Mouse (Mus musculus) spleen, postnatal 4 days (tissue): Measurements from ENCODE around the gene Abcc3.

Experiments
- DNase-seq, 2 experiments: peaks; one replicate each; pipeline ENCODE4 v3.0.0; 2022; ENCODE audit warnings: low spot score in 2 of 2

The Abcc3 gene

DNA sequence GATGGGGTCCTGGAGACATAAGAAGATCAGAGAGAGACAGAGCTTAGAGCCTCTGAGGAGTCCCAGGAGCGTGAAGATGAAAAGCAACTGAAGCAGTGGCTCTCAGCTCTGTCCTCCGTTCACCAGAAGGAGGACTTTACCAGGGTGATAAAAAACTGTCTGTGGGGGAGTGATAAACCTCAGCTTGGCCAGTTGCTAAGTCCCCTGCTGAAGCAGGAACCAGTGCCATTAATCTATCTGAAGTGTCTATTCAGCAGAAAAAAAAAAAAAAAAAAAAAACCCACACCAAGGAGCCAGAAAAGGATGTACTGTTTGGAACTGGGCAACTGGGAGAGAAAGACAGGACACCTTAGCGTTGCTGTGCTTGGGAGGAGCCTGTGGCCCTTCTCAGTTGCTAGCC is 41.7 kb downstream of the Abcc3 start:
- DNase-seq, result no peak

DNA sequence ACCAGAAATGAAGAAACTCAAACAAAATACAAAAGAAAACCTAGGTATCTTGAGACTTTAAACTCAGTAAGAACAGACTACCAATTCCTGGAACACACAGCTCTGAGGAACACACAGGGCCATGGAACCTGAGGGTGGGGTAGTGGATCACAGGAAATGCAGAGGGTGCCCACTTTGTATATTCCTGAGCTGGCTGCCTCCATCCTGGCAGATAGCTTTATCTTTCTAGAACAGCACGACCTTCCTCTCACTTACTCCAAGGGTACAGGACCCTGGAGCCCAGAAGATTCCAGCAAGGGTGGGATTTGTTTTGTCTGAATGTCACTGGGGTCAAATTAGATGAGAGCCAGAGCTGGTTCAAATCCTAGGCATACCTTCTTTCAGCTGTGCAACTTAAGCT is 42.5 kb downstream of the Abcc3 start:
- DNase-seq, result no peak

DNA sequence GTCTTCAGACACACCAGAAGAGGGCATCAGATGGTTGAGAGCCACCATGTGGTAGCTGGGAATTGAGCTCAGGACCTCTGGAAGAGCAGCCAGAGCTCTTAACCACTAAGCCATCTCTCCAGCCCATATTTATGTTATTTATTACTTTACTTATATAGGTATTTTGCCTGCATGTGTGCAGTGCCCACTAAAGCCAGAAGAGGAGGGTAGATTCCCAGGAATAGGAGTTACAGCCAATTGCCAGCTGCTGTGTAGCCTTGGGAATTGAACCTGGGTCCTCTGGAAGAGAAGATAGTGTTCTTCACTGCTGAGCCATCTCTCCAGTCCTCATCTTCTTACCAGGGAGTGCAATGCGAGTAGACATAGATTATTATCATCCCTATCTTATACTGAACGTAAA is 43.0 kb downstream of the Abcc3 start:
- no peak for DNase-seq

DNA sequence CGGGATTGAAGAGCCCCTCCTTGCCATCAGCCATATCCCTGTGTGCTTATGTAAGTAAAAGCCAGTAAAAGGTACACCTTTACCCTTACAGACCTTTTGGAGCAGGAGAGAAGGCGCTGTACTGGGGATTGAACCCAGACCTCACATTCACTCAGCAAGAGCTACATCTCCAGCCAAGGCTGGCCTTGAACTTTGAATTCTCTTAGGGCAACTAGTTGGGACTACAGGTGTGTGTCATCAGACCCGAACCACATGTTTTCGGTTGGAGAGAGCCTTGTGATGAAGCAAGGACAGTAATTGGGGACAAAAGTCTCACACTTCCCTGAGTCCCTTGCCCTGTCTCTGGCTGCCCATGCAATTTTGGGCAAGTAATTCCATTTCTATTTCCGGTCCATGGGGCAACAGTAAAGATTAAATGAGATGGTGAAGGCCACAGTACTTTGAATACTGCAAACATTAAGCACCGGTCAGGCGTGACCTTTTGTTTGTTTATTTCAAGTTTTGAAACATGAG is 45.7 kb downstream of the Abcc3 start:
- no peak for DNase-seq

DNA sequence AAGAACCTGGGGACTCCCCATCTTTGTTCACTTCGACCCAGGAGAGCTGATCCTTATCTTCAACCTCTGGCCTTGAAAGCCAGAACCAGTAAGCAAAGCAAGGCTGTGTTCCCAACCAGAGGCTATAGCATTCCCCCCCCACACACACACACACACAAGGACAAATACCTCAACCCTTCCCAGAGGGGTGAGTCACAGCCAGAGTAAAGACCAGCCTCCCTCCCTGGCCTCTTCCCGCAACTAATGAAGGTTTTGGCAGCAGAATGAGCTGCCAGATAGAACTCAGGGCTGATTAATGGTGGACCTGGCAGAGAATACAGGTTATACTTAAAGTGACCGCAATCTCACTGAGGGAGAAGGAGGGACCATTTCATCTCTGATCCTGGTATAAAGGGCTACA is 46.2 kb downstream of the Abcc3 start:
- DNase-seq, result no peak

DNA sequence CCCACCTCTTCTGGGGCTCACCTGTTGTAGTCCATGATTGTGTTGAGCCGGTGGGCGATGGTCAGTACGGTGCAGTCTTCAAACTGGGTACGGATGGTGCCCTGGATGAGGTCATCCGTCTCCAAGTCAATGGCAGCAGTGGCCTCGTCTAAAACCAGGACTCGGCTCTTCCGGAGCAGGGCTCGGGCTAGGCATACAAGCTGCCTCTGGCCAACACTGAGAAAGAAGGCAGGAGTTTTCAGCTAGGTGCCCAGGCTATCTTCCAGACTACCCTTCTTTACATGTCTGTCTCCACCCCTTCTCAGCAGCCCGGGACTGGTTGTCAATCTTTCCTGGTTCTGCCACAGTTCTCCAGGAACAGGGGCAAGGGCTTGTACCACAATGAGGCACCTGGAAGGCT is 46.9 kb downstream of the Abcc3 start:
- no peak for DNase-seq

DNA sequence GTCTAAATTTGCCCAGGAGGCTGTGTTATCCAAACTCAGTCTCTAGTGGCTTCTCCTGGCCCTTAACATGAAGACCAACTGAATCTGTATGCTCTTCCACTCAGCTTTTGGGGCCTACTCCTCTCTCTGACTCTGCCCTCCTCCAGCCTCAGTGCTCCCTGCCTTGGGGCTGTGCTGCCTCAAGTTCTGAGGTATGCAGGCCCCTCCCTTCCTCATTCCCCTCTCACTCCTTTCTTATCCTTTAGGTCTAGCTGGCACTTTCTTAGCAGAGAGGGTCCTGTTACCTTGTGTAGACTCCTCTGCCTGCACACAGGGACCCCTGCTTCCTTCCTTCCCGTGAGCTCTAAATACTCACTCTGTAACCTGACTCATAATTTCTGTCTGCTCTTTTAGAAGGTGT is 48.3 kb downstream of the Abcc3 start:
- DNase-seq, result no peak

DNA sequence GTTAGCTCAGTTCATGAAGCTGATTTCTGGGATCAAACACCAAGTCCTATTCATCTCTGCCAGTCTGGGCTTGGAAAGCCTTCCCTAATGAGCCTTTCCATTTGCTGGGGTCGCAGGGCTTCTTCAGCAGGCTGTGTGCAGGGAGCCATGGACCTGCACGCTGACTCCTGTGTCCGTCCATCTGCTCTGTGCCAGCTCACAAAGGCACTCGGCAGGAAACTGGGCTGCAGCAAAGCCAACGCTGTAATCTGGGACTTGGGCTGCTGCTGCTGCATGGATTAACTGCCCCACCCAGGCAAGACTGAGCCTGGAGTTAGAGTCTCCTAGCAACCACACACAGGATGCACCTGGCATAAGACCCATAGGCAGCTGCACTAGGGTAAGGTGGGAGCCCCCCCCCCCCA is 48.8 kb downstream of the Abcc3 start:
- DNase-seq, result no peak

DNA sequence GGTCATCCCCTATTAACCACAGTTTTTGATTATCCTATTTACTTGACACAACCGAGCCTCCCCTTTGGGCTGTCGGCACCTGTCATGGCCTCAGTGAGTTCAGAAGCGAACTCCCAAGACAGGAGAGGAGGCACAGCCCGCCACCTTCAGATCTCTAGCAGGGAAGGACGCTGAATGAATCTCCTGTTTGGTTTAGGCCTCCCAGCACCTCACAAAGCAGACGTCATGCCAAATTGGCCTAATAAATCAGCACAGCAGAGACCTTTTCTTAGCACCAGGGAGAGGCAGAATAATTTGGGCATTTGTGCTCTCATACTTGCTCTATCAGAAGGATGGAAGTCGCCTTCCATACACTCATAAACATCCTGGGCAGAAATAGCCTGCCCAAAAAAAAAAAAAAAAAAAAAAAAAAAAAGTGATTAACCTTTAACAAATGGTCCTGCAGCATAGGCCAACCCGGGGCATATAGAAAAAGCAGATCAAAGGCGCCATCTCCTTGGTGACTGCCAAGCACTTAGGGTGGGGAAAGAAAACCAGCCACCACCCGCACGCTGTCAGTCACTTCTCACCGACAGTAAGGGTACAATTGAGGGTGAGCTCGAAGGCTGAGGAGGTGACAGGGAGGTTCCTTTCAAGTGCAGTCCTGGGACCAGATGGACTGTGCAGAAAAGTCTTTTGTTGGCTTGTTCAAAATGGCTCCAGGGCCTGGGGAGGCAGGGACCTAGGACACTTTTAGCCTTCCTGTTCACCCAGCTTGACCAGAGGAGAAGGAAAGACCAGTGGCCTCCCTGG is 50.5 kb downstream of the Abcc3 start:
- DNase-seq, result no peak

DNA sequence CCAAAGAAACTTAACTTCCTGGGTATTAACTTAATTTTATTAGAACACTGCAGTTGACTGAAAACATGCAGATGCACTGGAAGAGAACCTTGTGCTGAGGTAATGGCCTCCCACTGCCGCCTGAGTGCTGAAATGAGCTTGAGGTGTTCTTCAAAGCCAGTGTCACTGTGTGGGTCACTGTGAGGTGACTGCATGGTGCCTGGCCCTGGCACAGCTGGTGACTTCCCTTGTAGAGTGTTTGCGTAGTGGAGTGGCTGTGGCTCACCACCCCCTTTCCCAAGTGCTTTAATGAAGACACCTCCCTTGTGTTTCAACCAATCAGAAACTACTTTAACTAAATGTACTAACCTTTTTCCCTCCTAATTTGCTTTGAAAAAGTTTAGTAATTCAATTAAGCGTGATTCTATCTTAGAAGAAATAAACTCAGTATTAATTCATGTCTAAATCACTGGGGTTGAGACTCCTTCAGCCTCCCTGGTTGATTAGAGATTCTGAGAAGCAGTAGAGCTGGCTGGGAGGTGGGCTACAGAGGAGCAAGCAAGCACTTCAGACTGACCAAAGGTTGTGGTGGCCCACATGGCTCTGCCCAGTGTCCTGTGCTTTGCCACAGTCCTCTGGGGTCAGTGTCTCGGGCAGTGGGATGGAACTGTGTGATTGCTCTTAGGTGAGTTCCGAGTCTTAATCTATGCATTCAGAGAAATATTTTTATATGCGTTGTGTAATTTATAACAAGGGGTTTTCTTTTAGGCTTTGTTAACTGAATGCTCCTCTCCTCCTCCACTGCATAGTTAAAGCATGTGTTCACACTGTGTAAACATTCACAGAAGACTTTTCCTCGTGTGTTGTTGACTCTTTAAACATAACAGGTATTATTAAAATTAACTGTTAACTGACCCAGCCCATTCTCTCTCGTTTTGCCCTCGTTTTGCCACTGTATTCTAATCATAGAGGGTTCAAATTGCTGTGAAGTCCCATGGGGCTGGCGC is 51.6 kb downstream of the Abcc3 start:
- DNase-seq, result no peak

DNA sequence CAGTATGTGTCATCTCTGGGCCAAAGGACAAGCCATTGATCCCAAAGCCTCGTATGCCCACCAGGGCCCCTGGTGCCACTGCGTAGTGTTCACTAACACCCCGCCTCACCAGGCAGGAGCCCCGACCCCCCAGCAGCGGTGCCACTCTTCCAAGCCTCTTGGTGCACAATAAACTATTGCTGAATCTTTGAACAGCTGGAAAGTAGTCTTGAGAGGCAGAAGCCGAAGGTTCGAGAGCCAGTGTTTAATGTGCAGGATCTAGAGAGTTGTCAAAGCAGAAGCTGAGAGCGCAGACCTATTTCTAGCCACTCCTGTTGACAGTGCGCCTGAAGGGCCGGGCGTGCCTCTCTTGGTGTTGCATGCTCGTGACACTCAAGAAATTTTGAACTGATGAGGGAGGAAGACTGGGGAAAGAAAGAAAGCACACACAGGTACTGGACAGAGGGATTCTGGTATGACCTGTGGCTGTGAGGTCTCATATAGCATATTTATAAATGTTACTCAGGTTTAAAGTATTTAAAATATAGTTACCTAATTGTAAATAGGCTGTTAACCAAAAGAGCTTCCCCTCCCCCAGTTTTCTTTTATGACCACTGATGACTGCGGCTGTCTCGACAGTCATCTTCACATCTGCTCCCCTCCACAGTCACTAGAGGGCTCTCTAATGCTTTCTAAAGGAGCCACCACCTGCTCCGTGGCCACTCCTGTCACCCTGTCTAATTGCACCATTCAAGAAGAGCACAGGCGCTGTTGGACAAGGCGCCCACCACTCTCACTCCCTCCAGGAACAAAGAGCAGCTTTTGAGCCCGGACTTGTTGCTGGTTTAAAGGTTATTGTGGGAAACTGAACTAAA is 52.8 kb downstream of the Abcc3 start:
- DNase-seq, result peak; percentile 43 to 71

DNA sequence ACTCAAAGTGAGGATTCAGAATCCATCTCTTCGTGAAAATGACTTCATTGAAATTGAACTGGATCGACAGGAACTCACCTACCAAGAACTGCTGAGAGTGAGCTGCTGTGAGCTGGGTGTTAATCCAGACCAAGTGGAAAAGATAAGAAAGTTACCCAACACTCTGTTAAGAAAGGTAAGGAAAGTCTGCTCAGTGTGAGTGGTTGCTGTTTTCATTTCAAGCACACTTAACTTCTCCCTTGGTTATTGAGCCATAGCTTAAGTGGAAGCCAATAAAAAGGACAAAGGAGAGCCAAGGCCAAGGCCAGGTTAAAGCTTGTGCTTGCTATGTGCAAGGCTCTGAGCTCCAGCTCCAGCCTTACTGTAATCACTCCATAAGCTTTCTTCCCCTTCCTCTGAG is 54.5 kb downstream of the Abcc3 start:
- no peak for DNase-seq

DNA sequence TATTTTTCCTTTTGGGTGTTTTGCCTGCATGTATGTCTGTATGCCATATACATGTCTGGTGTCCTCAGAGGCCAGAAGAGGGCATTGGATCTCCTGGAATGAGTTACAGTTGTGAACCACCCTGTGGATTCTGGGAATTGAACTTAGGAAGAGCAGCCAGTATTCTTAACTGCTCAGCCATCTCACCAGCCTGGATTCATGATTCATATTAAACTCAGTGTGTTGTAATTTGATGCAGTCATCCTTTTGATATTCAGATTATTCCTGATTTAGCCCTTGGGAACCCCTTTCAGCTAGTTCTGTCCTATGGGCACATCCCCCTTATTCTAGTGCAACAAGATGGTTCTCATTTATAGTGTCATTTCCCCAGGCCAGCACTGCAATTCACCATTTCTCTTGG is 56.2 kb downstream of the Abcc3 start:
- DNase-seq, result no peak

DNA sequence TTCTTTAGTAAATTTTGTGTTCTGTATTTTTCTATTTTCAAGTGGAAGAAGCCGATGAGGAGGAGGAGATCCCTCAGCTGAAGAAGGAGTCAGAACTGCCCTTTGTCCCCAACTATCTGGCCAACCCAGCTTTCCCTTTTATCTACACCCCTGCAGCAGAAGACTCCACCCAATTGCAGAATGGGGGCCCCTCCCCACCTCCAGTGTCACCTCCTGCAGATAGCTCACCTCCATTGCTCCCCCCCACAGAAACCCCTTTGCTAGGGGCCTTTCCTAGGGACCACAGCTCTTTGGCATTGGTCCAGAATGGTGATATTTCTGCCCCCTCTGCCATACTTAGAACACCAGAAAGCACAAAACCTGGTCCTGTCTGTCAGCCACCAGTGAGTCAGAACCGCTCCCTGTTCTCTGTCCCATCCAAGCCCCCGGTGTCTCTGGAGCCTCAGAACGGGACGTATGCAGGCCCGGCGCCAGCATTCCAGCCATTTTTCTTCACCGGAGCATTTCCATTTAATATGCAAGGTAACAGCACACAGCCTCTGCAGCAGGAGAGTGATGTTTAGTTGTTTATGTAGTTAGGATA is 58.3 kb downstream of the Abcc3 start:
- DNase-seq, result peak; percentile 74

DNA sequence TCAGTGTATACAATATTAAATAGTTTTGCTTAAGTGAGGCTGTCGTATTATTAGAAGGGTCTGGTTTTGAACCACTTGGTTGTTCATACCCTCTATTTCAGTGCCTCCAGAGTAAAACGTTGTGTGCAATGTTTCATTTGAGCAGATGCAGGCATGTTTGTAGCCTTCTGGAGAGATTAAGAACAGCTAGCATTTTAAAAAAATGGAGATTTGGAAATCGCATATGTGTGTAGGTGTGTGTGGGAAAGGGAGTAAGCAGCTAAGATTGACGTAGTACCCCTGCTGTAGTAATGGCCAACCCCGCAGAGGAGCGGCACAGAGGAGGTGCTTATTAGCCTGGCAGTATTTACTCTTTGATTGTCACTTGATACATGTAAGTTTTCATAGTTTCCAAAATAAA is 60.1 kb downstream of the Abcc3 start:
- no peak for DNase-seq

DNA sequence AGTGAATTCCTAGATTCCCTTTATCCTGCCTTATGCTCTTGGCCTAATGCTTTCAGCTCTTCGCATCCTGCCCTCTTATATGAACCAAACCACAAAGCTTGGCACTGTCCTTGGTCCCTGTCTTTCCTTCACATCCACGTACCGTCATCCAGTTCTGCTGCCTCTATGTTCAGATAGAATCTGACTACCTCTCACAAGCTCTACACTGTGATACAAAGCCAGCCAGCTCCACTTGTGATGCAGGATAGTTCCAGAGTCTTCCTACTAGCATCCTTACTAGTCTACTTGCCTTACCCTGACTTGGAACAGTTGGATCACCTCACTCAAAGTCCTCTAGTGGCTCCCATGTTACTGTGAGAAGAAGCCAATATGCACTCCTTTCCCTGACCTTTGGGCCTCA is 62.6 kb downstream of the Abcc3 start:
- no peak for DNase-seq

DNA sequence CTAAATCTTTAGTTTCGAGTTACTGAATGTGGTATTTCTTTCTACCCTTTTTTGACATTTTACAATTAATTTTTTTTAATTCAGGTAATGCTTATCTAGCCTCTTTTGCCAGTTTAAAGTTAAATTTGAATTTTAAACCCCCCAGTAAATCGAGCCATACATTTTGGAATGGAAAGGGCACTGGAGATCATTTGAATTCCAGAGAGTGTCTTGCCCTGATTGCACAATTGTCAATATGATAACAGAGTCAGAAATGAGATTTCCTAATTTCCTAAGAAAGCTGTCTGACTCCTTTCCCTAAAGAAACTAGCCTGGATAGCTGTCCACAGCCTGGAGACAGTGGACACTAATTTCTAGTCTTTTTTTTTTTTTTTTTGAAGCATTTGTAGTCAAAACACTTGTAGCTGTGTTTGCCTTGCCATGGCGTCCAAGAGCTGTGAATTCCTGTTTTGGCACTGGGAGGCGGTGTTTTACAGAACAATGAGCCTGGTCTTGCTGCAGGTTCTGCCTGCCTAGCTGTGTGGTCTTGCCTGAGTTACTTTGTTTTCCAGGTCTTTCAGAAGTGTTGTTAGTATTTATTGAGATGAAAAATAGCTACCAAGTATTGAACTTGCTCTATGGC is 63.4 kb downstream of the Abcc3 start:
- peak in 1 of 2 experiments; percentile 45 for DNase-seq

DNA sequence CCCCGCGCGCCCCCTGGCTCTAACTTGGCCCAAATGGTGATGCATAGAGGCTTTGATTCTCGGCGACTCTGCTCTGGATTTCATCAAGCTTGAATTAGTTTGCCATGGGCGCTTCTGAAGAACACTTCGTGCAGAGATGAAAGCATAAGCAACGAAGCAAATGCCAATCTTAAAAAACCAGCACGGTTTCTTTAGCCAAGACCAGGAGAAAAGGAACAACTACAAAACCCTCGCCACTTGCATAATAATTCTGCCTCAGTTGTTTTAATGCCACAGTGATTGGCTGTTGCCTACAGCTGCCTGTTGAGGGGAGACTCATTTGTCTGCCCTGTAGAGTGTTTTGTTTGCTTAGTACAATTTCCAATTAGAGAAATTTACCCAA is 64.2 kb downstream of the Abcc3 start:
- DNase-seq, result no peak

DNA sequence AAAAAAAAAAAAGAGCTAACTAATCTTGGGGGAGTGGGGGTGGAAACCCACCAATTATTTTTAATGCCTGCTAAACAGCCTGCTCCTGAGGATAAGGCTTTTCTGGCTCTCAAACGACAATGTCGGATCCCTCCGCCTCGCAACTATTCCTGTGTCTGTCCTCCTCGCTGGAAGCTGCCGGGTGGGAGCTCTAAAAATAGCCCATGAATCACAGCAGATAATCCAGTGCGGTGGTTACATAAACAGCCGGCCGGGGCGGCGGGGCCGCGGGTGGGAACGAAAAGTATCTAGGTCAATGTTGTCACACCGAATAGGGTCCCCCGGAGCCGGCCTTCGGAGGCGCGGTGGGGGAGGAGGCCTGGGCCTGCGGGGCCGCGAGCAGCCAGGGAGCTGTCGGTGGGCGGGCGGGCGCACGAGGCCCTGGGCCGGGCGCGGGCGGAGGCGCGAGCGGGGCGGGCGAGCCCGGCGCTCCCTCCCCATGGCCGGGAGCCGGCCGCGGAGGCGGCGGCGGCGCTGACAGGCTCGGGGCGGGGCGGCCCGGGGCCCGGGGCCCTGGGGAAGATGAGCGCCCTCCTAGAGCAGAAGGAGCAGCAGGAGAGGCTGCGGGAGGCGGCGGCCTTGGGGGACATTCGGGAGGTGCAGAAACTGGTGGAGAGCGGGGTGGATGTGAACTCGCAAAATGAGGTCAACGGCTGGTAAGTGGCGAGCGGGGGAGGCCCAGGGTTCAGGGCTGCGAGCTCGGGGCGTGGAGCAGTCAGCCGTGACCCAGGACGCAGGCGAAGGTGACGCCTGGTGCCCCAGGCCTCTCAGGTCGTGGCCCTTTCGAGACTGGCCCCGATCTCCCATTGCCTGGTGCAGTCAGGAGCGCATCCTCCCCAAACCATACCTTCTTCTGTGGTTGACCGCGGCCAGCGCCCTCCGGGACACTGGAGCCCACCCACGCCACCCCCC is 64.8 kb downstream of the Abcc3 start, which contains the start of gene Ankrd40:
Gene Ankrd40 (plus strand): TSS at position 309 of the 951 bp plus-strand sequence.
- DNase-seq, result peak; percentile 87 to 94

DNA sequence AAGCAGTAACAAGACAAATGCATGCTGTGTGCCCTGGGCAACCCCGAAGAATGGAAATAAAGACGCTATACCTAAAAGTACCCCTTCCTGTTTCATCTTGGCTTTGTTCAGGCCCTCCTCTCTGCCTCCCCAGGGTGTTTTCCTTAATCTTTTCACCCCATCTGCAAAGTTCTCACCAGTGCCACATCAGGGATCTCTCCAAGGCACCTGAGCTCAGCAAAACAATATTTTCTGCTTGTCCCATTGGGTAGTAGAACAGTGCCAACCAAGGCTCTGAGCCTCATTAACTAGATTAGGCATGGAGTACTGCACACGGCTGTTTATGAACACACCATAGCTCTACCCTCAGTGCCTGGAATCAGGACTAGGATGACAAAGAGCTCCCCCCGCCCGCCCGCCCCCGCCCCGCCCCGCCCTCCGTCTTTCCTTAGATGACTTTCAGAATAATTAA is 65.8 kb downstream of the Abcc3 start:
- DNase-seq, result no peak
